Mouse (Mus musculus) hindbrain, embryonic 10.5 days (tissue): ENCODE measurements at regions not wholly inside any gene's neighbourhood (a gene's known extent, or its start where the extent isn't known, plus 50 kb on each side); places are given as distances from the start of the nearest gene placed in this dataset.

ENCODE experiments used
- DNase-seq: peaks from one replicate; pipeline ENCODE4 v3.0.0-alpha.2; 2017; ENCODE audit warnings: low spot score
- H3K27ac ChIP-seq: fragments of 300-500 bp; sonication (generic); 2 replicates; pipeline ENCODE4 v1.5.1; 2016; ENCODE audit warnings: mild to moderate bottlenecking, moderate library complexity
- H3K27me3 ChIP-seq: fragments of 300-500 bp; sonication (generic); 2 replicates; pipeline ENCODE4 v1.6.1; 2016; ENCODE audit warnings: mild to moderate bottlenecking; ENCODE audit not compliant: poor library complexity, insufficient read depth, severe bottlenecking
- H3K36me3 ChIP-seq: fragments of 300-500 bp; sonication (generic); 2 replicates; pipeline ENCODE4 v1.6.1; 2016; ENCODE audit warnings: mild to moderate bottlenecking, moderate library complexity
- H3K4me1 ChIP-seq: fragments of 300-500 bp; sonication (generic); replicated peaks from 2 replicates; pipeline ENCODE4 v1.6.1; 2016; ENCODE audit warnings: mild to moderate bottlenecking
- H3K4me3 ChIP-seq: fragments of 300-500 bp; sonication (generic); 2 replicates; pipeline ENCODE4 v1.5.1; 2016; ENCODE audit warnings: mild to moderate bottlenecking, moderate library complexity
- H3K9me3 ChIP-seq: fragments of 300-500 bp; sonication (generic); 2 replicates; pipeline ENCODE4 v1.6.1; 2016; ENCODE audit warnings: mild to moderate bottlenecking, moderate library complexity
- WGBS: fragments of 180-500 bp; shearing (Covaris S2); methylation state at CpG from one replicate; pipeline ENCODE4 v1.1.7; 2016; 5-methylcytosine and 5-hydroxymethylcytosine counted together

GRCm38 (mm10) chr1:98192671-98193070, 97.2 kb upstream of the Pam start:
- 82% methylated on average over 4 of the region's 4 CpGs for WGBS
- no peak for DNase-seq
- no peak overlapping the region for H3K4me3 ChIP-seq
- no peaks in the 10 kb centered on the region for H3K36me3 ChIP-seq
- H3K27ac ChIP-seq: no peak overlapping the region
- peaks cover 7% of the 10 kb centered on the region; the same call in 1 of the 2 replicates for H3K9me3 ChIP-seq
- H3K4me1 ChIP-seq: peaks cover 38% of the 10 kb centered on the region
- no peaks in the 10 kb centered on the region for H3K27me3 ChIP-seq

- 62% methylated on average over 8 of the region's 8 CpGs for WGBS
- Histone ChIP-seq H3K4me1 (peaks cover 38% of the 10 kb centered on the region), H3K27ac (peak overlapping the region; percentile 82)
Observed at GRCm38 (mm10) chr1:98192044-98192484, 96.6 kb upstream of the Pam start.

GRCm38 (mm10) chr1:98191331-98191730, 95.9 kb upstream of the Pam start:
- Histone ChIP-seq H3K4me3 (no peak overlapping the region), H3K27me3 (no peaks in the 10 kb centered on the region; the same call in 1 of the 2 replicates), H3K27ac (peak overlapping the region; percentile 82), H3K36me3 (no peaks in the 10 kb centered on the region), H3K4me1 (peaks cover 38% of the 10 kb centered on the region), H3K9me3 (peaks cover 7% of the 10 kb centered on the region; the same call in 1 of the 2 replicates)
- WGBS: 20% methylated on average over 2 of the region's 2 CpGs
- no peak for DNase-seq

More at GRCm38 (mm10) chr1:98192044-98192484, 96.6 kb upstream of the Pam start:
- no peak for DNase-seq
- H3K27me3 ChIP-seq: no peaks in the 10 kb centered on the region; the same call in 1 of the 2 replicates
- peaks cover 7% of the 10 kb centered on the region; the same call in 1 of the 2 replicates for H3K9me3 ChIP-seq
- H3K4me3 ChIP-seq: no peak overlapping the region
- no peaks in the 10 kb centered on the region for H3K36me3 ChIP-seq

GRCm38 (mm10) chr1:98190741-98191140, 95.3 kb upstream of the Pam start:
- peaks cover 38% of the 10 kb centered on the region for H3K4me1 ChIP-seq
- no peaks in the 10 kb centered on the region; the same call in 1 of the 2 replicates for H3K27me3 ChIP-seq
- peak; percentile 15 for DNase-seq
- no peak overlapping the region for H3K4me3 ChIP-seq
- WGBS: 36% methylated on average over 6 of the region's 6 CpGs
- no peaks in the 10 kb centered on the region for H3K36me3 ChIP-seq
- peaks cover 7% of the 10 kb centered on the region; the same call in 1 of the 2 replicates for H3K9me3 ChIP-seq
- peak overlapping the region; percentile 82 for H3K27ac ChIP-seq

- no peaks in the 10 kb centered on the region; the same call in 1 of the 2 replicates for H3K27me3 ChIP-seq
- WGBS: 29% methylated on average over 6 of the region's 6 CpGs
- H3K36me3 ChIP-seq: no peaks in the 10 kb centered on the region
- peaks cover 6% of the 10 kb centered on the region; the same call in 1 of the 2 replicates for H3K9me3 ChIP-seq
- peak overlapping the region; percentile 75 for H3K27ac ChIP-seq
- DNase-seq: peak; percentile 78
- H3K4me3 ChIP-seq: no peak overlapping the region
- H3K4me1 ChIP-seq: peaks cover 38% of the 10 kb centered on the region
Observed at GRCm38 (mm10) chr1:98189991-98190471, 94.6 kb upstream of the Pam start.

GRCm38 (mm10) chr1:98180372-98180771, 84.9 kb upstream of the Pam start:
- no peaks in the 10 kb centered on the region for H3K27me3 ChIP-seq
- H3K9me3 ChIP-seq: no peaks in the 10 kb centered on the region
- no peak overlapping the region for H3K4me3 ChIP-seq
- peaks cover 3% of the 10 kb centered on the region; the same call in 1 of the 2 replicates for H3K4me1 ChIP-seq
- no peak for DNase-seq
- H3K27ac ChIP-seq: 0 out of 2 replicates have a peak overlapping the region, but pooled peaks have one; percentile 62
- 37% methylated on average over 6 of the region's 6 CpGs for WGBS
- no peaks in the 10 kb centered on the region for H3K36me3 ChIP-seq

GRCm38 (mm10) chr1:98179030-98179429, 83.6 kb upstream of the Pam start:
- H3K9me3 ChIP-seq: no peaks in the 10 kb centered on the region
- H3K27ac ChIP-seq: no peak overlapping the region
- H3K4me3 ChIP-seq: no peak overlapping the region
- no peaks in the 10 kb centered on the region for H3K36me3 ChIP-seq
- H3K27me3 ChIP-seq: no peaks in the 10 kb centered on the region
- WGBS: 47% methylated on average over 1 of the region's 1 CpGs
- peaks cover 3% of the 10 kb centered on the region; the same call in 1 of the 2 replicates for H3K4me1 ChIP-seq
- peak; percentile 41 for DNase-seq

- 82% methylated on average over 4 of the region's 4 CpGs for WGBS
- no peaks in the 10 kb centered on the region for H3K9me3 ChIP-seq
- H3K27me3 ChIP-seq: no peaks in the 10 kb centered on the region
- DNase-seq: no peak
- no peaks in the 10 kb centered on the region for H3K36me3 ChIP-seq
- H3K4me1 ChIP-seq: no peaks in the 10 kb centered on the region
- H3K4me3 ChIP-seq: no peak overlapping the region
- H3K27ac ChIP-seq: peak overlapping the region; percentile 29; the same call in 1 of the 2 replicates
Observed at GRCm38 (mm10) chr1:98174811-98175132, 79.3 kb upstream of the Pam start.

- Histone ChIP-seq H3K27me3 (no peaks in the 10 kb centered on the region), H3K36me3 (no peaks in the 10 kb centered on the region), H3K4me3 (no peak overlapping the region), H3K9me3 (no peaks in the 10 kb centered on the region), H3K4me1 (no peaks in the 10 kb centered on the region), H3K27ac (peak overlapping the region; percentile 29; the same call in 1 of the 2 replicates)
- no peak for DNase-seq
- 83% methylated on average over 11 of the region's 11 CpGs for WGBS
Observed at GRCm38 (mm10) chr1:98173907-98174810, 78.7 kb upstream of the Pam start.

GRCm38 (mm10) chr1:98173431-98173830, 78.0 kb upstream of the Pam start:
- Histone ChIP-seq H3K4me1 (no peaks in the 10 kb centered on the region), H3K9me3 (no peaks in the 10 kb centered on the region), H3K27ac (no peak overlapping the region), H3K4me3 (no peak overlapping the region), H3K36me3 (no peaks in the 10 kb centered on the region), H3K27me3 (no peaks in the 10 kb centered on the region)
- no peak for DNase-seq
- WGBS: 73% methylated on average over 2 of the region's 2 CpGs

- no peak for DNase-seq
- Histone ChIP-seq H3K9me3 (no peaks in the 10 kb centered on the region), H3K4me3 (no peak overlapping the region), H3K27me3 (no peaks in the 10 kb centered on the region), H3K27ac (no peak overlapping the region), H3K4me1 (no peaks in the 10 kb centered on the region), H3K36me3 (no peaks in the 10 kb centered on the region)
- 88% methylated on average over 2 of the region's 2 CpGs for WGBS
Observed at GRCm38 (mm10) chr1:98171291-98171690, 75.8 kb upstream of the Pam start.

GRCm38 (mm10) chr1:98169352-98169751, 73.9 kb upstream of the Pam start:
- Histone ChIP-seq H3K36me3 (no peaks in the 10 kb centered on the region), H3K4me1 (no peaks in the 10 kb centered on the region), H3K27me3 (no peaks in the 10 kb centered on the region), H3K9me3 (no peaks in the 10 kb centered on the region), H3K27ac (no peak overlapping the region), H3K4me3 (no peak overlapping the region)
- DNase-seq: no peak

- Histone ChIP-seq H3K27me3 (no peaks in the 10 kb centered on the region), H3K27ac (no peak overlapping the region), H3K4me3 (no peak overlapping the region), H3K9me3 (no peaks in the 10 kb centered on the region), H3K36me3 (no peaks in the 10 kb centered on the region), H3K4me1 (no peaks in the 10 kb centered on the region)
- no peak for DNase-seq
- WGBS: 92% methylated on average over 4 of the region's 4 CpGs
Observed at GRCm38 (mm10) chr1:98167800-98168199, 72.4 kb upstream of the Pam start.
